Mouse (Mus musculus) embryonic facial prominence, embryonic 14.5 days (tissue): ENCODE measurements around the gene Scn4b. TPM values are rescaled to one million over a fixed set of nuclear protein-coding genes. Genes with fewer than 3 reads are reported as not detected.
A peak's percentile ranks its signal among the peaks of the same experiment; 100 is the strongest.

Source experiments
- ATAC-seq: fragments of 200-750 bp; cut with Nextera tagmentation; 2 replicates; pipeline ENCODE4 v1.8.0; 2017; ENCODE audit warnings: low read depth, moderate number of reproducible peaks, moderate TSS enrichment
- DNase-seq: peaks from one replicate; pipeline ENCODE4 v3.0.0-alpha.2; 2015; ENCODE audit warnings: low spot score
- H3K27ac ChIP-seq: fragments of 300-500 bp; sonication (generic); replicated peaks from 2 replicates; pipeline ENCODE4 v1.5.1; 2014; ENCODE audit warnings: low read depth, mild to moderate bottlenecking, low read length, moderate library complexity
- H3K27me3 ChIP-seq: fragments of 300-500 bp; sonication (generic); replicated peaks from 2 replicates; pipeline ENCODE4 v1.6.1; 2014; ENCODE audit warnings: low read length; ENCODE audit not compliant: control insufficient read depth, insufficient read depth
- H3K36me3 ChIP-seq: fragments of 300-500 bp; sonication (generic); 2 replicates; pipeline ENCODE4 v1.6.1; 2014; ENCODE audit warnings: low read length, mixed read lengths; ENCODE audit not compliant: control insufficient read depth, insufficient read depth
- H3K4me1 ChIP-seq: fragments of 300-500 bp; sonication (generic); 2 replicates; pipeline ENCODE4 v1.6.1; 2014; ENCODE audit warnings: antibody characterized with exemption, low read length; ENCODE audit not compliant: control insufficient read depth, insufficient read depth
- H3K4me2 ChIP-seq: fragments of 300-500 bp; sonication (generic); 2 replicates; pipeline ENCODE4 v1.6.1; 2014; ENCODE audit warnings: low read depth, mild to moderate bottlenecking, low read length, moderate library complexity, mixed read lengths
- H3K4me3 ChIP-seq: fragments of 300-500 bp; sonication (generic); 2 replicates; pipeline ENCODE4 v1.5.1; 2014; ENCODE audit warnings: low read depth, mild to moderate bottlenecking, low read length
- H3K9ac ChIP-seq: fragments of 300-500 bp; sonication (generic); 2 replicates; pipeline ENCODE4 v1.6.1; 2014; ENCODE audit warnings: low read depth, mild to moderate bottlenecking, low read length, moderate library complexity, mixed read lengths
- H3K9me3 ChIP-seq: fragments of 300-500 bp; sonication (generic); 2 replicates; pipeline ENCODE4 v1.6.1; 2016; ENCODE audit warnings: low read length; ENCODE audit not compliant: control insufficient read depth
- WGBS: fragments of 180-500 bp; shearing (Covaris S2); extraction: QIAGEN DNeasy Blood & Tissue Kit; methylation state at CpG from one replicate; pipeline ENCODE4 v1.1.7; 2014; 5-methylcytosine and 5-hydroxymethylcytosine counted together
- polyA plus RNA-seq: library from polyadenylated mRNA; unstranded; fragments of >200 nt; fragmentation: Nextera tagmentation; extraction: Ambion mirVana; gene quantifications from 2 replicates; pipeline ENCODE4 v1.2.1, GENCODE M21; 2014

Scn4b gene
- polyA plus RNA-seq, 1 experiment from 2014 or later, result 0.19 TPM

GRCm38 (mm10) chr9:45189661-45190174, 51.5 kb downstream of the Scn4b start:
- H3K9ac ChIP-seq, result no peak overlapping the region
- 88% methylated on average over 4 of the region's 4 CpGs for WGBS

DNA sequence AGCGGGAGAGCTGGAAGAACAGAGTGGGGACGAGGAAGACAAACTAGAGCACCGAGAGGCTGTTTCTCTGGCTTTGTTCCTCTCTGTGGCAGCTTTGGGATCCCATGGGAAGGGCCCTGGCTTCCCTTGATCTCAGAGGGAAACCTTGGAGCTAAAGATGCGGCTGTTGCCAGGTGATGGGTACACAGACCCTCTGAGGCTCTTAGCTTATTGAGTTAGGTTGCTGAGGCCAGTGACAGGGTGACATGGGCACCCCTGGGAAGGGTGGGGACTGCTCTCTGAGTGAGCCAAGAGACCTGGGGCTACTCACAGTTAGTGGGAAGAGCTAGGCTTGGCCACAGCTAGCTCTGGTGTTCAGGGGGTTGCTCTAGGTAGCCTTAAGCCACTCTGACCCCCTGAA, 57.3 kb downstream of the Scn4b start:
- Histone ChIP-seq H3K9me3 (0 out of 2 replicates have a peak, but pooled peaks cover 3% of the 10 kb centered on the region), H3K4me1 (no peaks in the 10 kb centered on the region), H3K27ac (no peak overlapping the region), H3K27me3 (no peaks in the 10 kb centered on the region), H3K4me3 (no peak overlapping the region), H3K4me2 (no peak overlapping the region), H3K9ac (no peak overlapping the region), H3K36me3 (no peaks in the 10 kb centered on the region)
- 69% methylated on average over 4 of the region's 4 CpGs for WGBS
- ATAC-seq, result peak; percentile 69
- peak; percentile 35 for DNase-seq

More at GRCm38 (mm10) chr9:45189661-45190174, 51.5 kb downstream of the Scn4b start:
- no peak for ATAC-seq
- DNase-seq, result no peak
- H3K27me3 ChIP-seq, result no peaks in the 10 kb centered on the region
- 0 out of 2 replicates have a peak, but pooled peaks cover 3% of the 10 kb centered on the region for H3K9me3 ChIP-seq
- no peak overlapping the region for H3K4me2 ChIP-seq
- no peak overlapping the region for H3K4me3 ChIP-seq
- H3K4me1 ChIP-seq, result no peaks in the 10 kb centered on the region
- H3K36me3 ChIP-seq, result no peaks in the 10 kb centered on the region
- no peak overlapping the region for H3K27ac ChIP-seq

GRCm38 (mm10) chr9:45196125-45196830, 58.1 kb downstream of the Scn4b start:
- no peak overlapping the region for H3K4me3 ChIP-seq
- H3K4me1 ChIP-seq, result no peaks in the 10 kb centered on the region
- no peak overlapping the region for H3K4me2 ChIP-seq
- 53% methylated on average over 8 of the region's 8 CpGs for WGBS
- peak; percentile 80 for ATAC-seq
- H3K36me3 ChIP-seq, result no peaks in the 10 kb centered on the region
- no peak overlapping the region for H3K9ac ChIP-seq
- peak; percentile 51 for DNase-seq
- H3K9me3 ChIP-seq, result 0 out of 2 replicates have a peak, but pooled peaks cover 3% of the 10 kb centered on the region
- no peaks in the 10 kb centered on the region for H3K27me3 ChIP-seq
- H3K27ac ChIP-seq, result no peak overlapping the region

DNA sequence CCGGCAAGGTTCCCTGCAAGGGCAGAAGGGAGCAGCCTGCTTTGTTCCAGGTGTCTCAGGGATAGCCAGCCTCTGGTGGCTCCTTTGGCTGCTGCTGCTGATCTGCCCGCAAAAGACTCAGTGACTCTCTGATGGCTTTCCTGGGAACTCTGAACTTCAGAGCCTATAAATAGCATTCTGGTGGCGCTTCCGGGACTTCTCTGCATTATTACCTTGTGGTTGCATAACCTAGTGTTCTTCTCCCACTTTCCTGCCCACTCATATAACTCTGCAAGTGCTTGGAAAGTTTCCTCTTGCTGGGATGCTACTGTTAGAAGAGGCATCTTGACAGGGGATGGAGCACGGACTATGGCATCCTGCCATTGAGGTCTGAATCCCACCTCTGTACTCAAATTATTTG, 59.4 kb downstream of the Scn4b start:
- Histone ChIP-seq H3K9ac (no peak overlapping the region), H3K27me3 (no peaks in the 10 kb centered on the region), H3K9me3 (0 out of 2 replicates have a peak, but pooled peaks cover 3% of the 10 kb centered on the region), H3K27ac (no peak overlapping the region), H3K4me1 (no peaks in the 10 kb centered on the region), H3K36me3 (no peaks in the 10 kb centered on the region), H3K4me3 (no peak overlapping the region), H3K4me2 (no peak overlapping the region)
- WGBS, result 78% methylated on average over 5 of the region's 5 CpGs
- ATAC-seq (no peak), DNase-seq (no peak)

DNA sequence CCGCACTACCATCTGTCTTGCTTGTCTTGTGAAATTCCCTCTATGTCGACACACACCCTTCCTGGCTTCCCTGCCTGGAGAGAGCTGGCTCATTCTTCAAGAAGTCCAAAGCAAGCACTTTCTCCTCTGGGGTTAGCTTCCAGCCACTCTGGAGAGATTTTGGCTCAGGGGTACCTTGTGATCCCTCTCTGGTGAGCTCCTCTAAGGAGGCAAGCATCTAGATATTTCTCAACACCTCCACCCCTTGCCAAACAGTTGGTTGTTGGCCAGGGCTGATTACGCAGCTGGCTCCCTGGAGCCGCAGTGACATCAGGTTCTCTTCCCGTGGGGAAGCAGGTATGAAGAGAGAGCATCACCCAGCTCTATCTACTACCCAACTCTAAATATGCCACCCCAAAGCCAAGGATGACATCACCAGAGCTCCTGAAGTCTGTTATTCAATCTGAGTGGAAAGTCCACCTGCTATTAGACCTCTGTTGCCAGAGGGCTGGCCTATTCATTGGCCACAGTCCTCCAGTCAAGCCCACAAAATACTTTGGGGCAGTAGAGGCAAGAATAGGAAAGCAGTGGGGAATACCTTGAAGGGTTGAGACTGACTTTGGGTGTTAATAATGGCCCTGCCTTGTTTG, 63.2 kb downstream of the Scn4b start:
- 87% methylated on average over 5 of the region's 5 CpGs for WGBS

GRCm38 (mm10) chr9:45202021-45202798, 64.0 kb downstream of the Scn4b start:
- DNase-seq (no peak), ATAC-seq (no peak)
- no peaks in the 10 kb centered on the region for H3K36me3 ChIP-seq
- 71% methylated on average over 9 of the region's 9 CpGs for WGBS
- H3K27me3 ChIP-seq, result no peaks in the 10 kb centered on the region
- no peaks in the 10 kb centered on the region for H3K9me3 ChIP-seq
- H3K27ac ChIP-seq, result no peak overlapping the region
- no peak overlapping the region for H3K4me2 ChIP-seq
- no peaks in the 10 kb centered on the region for H3K4me1 ChIP-seq
- H3K4me3 ChIP-seq, result no peak overlapping the region
- H3K9ac ChIP-seq, result no peak overlapping the region

More for the DNA sequence above, 63.2 kb downstream of the Scn4b start:
- H3K27me3 ChIP-seq, result no peaks in the 10 kb centered on the region
- H3K4me3 ChIP-seq, result no peak overlapping the region
- DNase-seq (no peak), ATAC-seq (no peak)
- no peak overlapping the region for H3K27ac ChIP-seq
- no peak overlapping the region for H3K9ac ChIP-seq
- no peaks in the 10 kb centered on the region for H3K36me3 ChIP-seq
- H3K9me3 ChIP-seq, result no peaks in the 10 kb centered on the region
- no peak overlapping the region for H3K4me2 ChIP-seq
- no peaks in the 10 kb centered on the region for H3K4me1 ChIP-seq

Other genes starting within 250 kb of the Scn4b start
- gene Atp5l, start 217.7 kb upstream of the Scn4b start, polyA plus RNA-seq, result 681 and 870 TPM in 2 replicates
- gene Ube4a, start 172.8 kb upstream of the Scn4b start, polyA plus RNA-seq, result 25.5 and 30.3 TPM in 2 replicates
- 0.47 and 0.67 TPM in 2 replicates for gene Cd3g, start 158.0 kb upstream of the Scn4b start, polyA plus RNA-seq
- gene Cd3d, start 156.6 kb upstream of the Scn4b start, polyA plus RNA-seq, result not detected in 2 replicates
- 0.10 and 0.25 TPM in 2 replicates for gene Cd3e, start 128.8 kb upstream of the Scn4b start, polyA plus RNA-seq
- 11.6 and 13.3 TPM in 2 replicates for gene Mpzl2, start 98.6 kb upstream of the Scn4b start, polyA plus RNA-seq
- gene Mpzl3, start 83.2 kb upstream of the Scn4b start, polyA plus RNA-seq, result 4.0 TPM in 2 replicates
- gene Jaml, start 59.2 kb upstream of the Scn4b start, polyA plus RNA-seq, result 0.21 and 0.50 TPM in 2 replicates
- gene Scn2b, start 20.6 kb upstream of the Scn4b start, polyA plus RNA-seq, result 2.4 TPM in 2 replicates
- gene BC049352, start 43.6 kb downstream of the Scn4b start, polyA plus RNA-seq, result 0.81 and 1.0 TPM in 2 replicates
- 4.3 and 5.2 TPM in 2 replicates for gene Tmprss4, start 65.7 kb downstream of the Scn4b start, polyA plus RNA-seq
- 1.2 TPM in 2 replicates for gene Il10ra, start 130.8 kb downstream of the Scn4b start, polyA plus RNA-seq
- 2.6 and 3.3 TPM in 2 replicates for gene Tmprss13, start 180.7 kb downstream of the Scn4b start, polyA plus RNA-seq
- 56.9 and 71.4 TPM in 2 replicates for gene Fxyd6, start 231.8 kb downstream of the Scn4b start, polyA plus RNA-seq